Mouse (Mus musculus): ENCODE results near the gene Nupr1l.
A peak's percentile ranks its signal among the peaks of the same experiment; 100 is the strongest.

DNA sequence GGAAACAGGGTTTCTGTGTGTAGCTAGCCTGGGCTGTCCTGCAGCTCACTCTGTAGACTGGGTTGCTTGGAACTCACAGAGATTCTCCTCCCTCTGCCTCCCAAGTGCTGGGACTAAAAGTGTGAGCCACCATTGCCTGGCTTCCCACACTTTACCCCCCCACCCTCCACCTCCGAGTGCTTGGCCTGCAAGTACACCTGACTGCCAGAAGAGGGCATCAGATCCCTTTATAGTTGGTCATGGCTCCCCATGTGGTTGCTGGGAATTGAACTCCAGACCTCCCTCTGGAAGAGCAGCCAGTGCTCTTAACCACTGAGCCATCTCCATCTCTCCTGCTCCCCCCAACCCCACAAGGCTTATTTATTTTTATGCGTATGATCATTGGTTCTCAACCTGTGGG is 5.7 kb downstream of the Nupr1l start:
- TF ChIP-seq GATA1 (IDR thresholded peaks at IDR 0.05; ENCODE audit: borderline replicate concordance, low read length) (no peak), CTCF (IDR thresholded peaks at IDR 0.05; ENCODE audit: low read depth, low read length) (peak; percentile 73)
